Mouse (Mus musculus) NIH3T3 (cell line): ENCODE measurements around the gene Tbca.
A peak's percentile ranks its signal among the peaks of the same experiment; 100 is the strongest.

ENCODE experiments used
- DNase-seq: peaks from one replicate; pipeline ENCODE4 v3.0.0-alpha.2; 2012; ENCODE audit warnings: low read depth

Gene Tbca

DNA sequence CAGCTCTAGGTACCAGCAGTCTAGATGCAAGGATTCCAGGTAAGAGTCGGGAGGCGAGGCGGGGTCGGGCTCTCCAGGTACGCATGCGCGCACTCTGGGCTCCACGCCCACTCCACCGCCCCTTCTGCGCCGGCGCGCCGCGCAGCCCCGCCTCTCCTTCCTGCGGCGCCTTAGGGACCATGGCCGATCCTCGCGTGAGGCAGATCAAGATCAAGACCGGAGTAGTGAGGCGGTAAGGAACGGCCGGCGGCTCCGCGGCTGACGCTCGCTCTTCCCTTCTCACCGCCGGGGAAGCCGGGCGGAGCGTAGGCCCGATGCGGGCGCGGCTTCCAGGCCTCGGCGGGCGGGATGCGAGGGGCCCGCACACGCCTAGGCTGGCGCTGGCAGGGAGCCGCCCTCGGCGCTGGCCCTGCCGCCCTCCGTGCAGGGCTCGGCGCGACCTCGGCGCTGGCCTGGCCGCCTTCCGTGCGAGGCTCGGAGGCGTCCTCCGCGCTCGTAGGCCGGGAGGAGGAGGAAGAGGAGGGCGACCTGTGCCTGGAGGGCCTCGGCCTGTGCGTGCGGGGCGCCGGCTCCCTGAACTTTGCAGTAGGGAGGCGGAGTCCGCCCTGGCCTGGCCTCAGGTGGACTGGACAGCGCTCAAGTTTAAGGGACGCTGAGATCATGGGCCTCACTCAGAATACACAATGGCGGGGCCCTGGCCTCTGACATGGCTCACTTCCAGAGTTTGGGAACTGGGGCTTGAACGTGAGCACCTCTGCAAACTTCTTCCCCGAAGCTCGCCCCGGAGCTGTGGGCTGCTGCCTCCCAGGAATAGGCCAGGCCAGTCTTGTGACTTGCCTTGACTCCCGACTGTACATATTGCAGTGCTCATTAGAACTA is at the start of gene Tbca:
Gene Tbca (plus strand): TSS at position 140 of the 879 bp plus-strand sequence.
- peak; percentile 93 for DNase-seq

DNA sequence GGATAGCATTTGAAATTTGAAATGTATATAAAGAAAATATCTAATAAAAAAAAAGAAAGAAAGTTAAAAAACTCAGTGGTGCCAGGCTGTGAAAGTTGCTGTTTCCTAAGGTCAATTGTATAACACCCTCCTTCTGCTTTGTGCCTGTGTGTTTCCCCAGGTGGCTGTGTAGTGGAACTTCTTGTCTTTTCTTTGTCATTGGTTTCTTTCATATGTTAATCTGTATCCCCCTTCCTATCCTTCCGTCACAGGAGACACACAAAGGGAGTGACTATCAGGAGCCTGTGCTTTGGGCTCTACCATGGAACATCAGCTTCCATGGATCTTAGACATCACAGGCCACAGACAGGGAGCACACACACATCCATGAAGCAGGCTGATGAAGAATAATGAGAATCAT is 43.5 kb upstream of the Tbca start:
- no peak for DNase-seq

DNA sequence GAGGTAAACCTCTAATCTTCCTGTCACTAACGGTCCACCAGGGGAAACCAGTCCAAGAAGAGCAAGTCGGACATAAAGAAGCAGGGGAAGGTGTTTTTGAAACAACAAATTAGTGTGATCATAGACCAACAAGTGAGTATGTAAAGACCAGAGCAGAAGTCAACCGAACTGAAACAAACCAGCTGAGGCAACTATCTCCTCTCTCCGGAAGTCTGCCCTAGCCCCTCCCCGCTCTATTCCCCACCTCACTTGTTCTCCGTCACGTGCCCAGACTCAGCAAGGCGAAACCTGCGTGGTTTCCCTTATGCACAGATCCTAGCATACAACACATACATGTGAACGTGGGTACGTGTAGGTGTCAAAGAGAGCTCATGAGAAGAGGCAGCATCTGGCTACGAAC is 22.9 kb upstream of the Tbca start:
- no peak for DNase-seq

DNA sequence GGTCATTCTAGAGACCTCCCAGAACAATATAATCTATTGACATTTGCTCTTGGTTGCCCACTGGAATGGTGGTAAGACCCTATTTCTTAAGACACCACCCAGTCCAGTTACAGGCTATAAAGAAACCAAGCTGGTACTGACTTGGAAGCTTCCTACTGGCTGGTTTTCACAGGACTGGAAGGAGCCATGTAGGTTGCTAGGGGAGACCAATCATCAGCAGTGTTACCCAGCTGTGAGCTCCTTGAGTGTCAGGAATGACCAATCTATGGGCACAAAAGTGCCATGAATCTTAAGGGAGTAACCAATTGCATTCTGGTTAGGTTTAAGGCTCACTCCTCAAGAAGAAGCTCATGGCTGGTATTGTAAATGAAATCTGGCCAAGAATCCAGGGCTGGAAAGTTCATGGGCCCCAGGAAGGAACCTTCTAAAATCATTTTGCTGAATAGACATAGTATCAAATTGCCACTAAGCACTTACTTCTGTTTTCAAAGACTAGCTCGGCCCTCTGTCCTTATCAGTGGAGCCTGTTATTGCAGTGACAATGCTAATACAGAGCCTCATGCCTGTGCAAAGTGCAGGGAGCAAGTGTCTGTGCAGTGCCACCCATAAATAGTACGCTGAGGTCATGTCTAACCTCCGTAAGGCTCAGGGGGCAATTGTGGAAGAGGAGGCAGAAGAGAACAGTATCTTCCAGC is 20.1 kb upstream of the Tbca start:
- DNase-seq = no peak

DNA sequence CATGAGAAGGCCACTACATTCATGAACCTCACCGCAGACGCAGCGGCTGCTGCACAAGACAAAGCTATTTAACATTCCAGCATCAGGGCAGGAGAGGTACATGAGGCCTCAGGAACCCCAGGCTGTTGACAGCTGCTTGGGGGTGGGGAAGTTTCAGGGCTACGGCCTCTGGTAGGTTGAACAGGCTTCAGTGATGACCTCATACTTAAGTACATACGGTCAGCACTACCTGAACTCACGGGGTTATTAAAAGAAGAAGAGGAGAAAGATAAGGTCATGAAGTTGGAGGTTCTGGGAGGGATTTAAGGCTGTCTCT is 19.6 kb upstream of the Tbca start:
- DNase-seq = no peak

DNA sequence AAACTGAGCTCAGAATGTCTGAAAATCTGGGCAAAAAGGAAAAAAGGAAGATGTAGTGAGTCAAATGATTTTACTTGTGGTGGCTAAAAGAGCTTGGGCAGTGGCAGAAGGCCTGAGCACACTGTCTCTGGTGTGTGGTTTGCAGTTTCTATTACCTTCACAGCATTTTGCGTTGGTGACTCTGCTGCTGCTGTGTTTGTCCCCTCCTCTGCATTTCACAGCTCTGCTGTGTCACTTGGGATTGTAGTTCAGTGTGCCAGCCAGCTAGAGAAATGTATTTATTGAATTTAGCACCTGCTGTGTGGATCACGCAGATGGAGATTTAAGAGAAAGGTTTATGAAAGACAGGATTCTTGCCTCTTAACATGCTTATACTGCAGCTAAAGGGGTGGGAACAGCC is 1.8 kb upstream of the Tbca start:
- DNase-seq = no peak

DNA sequence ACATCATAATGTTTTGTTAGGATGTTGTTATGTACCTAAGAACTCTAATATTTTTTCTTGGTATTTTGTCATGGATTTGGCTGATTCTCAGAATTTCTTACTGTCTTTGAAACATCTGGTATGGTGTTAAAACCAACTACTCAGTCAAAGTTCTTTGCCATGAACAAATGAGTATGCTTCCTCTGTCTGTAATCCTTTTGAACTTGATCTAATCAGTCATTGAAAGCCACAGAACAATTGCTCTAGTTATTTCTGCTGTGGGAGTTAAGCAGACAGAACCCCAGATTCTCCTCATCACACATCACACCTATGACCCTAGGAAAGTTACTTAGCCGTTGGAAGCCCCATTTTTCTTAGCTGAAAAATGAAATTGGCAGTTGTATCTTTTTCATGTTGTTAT is 6.0 kb downstream of the Tbca start:
- no peak for DNase-seq

DNA sequence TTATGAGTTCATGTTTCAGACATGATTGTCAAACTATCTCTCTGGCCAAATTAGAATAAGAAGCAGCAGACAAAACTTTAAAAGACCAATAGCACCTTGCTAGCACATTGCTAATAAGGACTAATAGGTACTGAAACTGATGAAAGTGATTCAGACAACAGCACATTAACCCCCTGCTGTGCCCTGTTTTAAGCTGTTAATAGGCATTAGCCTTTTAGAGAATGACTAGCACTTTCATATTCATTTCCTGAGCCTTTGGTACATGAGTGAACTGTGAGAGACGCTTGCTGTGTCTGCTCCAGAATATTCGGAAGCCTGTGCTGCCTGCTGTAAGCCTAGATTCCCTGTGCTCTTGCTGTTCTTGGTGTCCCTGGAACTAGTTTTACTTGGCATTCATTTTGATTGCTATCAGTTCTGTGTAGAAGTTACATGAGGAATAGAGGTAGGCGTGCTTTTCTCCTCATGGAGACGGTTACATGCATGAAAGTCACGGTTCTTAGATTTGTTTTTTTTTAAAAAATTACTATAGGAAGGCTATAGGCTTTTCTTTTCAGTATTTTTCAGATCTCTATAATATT is 14.9 kb downstream of the Tbca start:
- DNase-seq = no peak

DNA sequence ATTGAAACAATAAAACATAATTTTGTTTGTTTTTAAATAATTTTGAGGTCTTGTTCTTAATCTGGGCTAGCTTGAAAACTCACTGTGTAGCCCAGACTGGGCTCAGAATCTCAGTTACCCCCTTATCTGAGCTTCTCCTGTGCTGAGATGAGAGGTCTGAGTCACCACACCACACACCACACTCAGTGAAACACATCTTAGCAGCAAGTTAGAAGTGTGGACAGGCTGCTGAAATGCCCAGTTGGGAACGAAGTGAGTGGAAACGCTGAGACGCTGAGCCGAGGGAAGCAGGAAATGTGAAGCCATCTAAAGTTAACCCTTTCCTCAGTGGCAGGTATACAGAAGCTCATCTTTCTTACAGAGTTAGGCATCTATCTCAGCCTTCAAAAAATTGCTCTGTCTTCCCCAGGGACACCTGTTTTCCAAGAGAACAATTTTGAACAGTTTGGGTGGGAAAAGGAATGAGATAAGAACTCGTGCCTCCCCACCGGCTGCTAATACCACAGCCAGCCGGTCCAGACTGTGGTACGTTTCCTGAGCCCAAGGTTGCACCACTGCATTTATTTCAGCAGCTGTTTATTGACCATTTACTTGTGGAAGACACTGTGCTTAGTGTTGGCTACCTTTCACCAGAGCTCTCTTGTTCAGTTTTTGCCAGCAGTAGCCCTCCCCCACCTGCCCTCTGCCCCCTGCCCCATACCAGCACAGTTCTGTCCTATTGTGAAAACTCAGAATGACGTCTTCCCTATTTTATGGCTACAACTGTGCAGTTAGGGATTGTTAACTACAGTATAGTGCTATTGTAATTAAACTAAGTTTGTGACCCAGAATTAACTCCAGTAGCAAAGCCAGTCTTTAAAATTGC is 17.8 kb downstream of the Tbca start:
- DNase-seq = peak; percentile 5

DNA sequence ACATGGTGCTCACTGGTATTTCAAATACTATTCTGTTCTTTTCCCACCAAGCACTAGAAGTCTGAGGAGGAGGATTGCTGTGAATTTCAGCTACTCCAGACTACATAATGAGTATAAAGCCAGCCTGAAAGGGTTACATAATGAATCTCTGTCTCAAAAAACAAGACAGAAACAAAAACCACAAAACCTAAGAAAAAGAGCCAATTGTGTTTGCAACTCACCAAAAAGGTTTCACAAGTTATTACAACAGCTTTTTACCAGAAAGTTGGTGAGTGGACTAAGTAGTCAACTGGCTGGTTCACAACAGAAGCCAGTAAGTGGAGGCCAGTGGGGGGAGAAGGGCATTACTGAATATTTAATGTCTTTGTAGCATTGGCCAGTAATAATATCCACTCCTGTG is 19.9 kb downstream of the Tbca start:
- peak; percentile 6 for DNase-seq

DNA sequence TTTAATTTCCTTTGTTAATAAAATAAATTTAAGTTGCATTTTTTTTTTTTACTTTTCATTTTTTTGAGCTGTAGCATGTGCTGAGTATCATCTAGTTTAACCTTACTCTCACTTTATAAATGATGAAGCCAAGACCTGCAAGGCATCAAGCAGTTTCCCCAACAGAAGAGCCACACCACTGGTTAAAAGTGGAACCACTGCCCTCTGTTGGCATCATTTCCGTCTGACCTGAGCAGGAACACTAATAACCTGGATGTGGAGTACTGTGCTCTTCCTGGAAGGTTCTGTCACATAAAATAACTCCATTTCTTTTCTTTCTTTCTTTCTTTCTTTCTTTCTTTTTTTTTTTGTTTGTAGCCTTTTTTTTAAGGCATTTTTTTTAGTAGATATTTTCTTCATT is 21.0 kb downstream of the Tbca start:
- no peak for DNase-seq

DNA sequence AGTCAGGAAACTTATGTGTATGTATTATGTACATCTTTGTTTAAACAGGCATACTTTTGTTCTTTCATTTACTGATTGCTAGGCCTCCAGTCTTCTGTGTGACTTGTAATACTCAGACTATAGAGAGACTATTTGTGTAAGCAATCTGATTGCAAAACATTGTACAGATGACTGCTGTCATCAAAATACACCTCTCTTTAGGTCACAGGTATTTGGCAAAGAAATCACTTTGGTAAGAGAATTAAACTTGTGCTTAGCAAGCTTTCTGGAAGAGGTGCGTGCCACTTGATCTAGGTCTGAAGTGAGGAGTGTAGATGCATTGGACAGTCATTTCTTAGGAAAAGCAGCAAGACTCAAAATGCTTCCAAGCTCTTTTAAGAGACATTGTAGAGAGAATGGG is 22.7 kb downstream of the Tbca start:
- DNase-seq = no peak

DNA sequence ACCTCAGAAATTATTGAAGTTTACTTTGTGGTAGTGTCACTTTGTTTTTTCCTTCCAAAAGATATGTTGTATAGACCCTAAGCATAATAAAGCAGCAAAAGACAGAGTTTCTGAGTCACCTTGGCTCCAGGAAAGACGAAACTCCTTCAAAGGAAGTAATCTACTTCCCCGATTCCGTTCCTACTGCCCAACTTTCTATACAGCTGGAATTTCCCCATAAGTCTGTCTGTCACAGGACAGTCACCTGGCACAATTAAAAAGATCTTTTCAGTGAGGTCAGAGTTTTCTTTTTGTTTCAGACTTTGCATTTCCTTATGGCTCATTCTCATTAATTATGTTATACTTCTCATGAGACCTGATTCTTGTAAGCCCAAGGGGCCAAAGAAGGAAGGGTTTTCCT is 25.1 kb downstream of the Tbca start:
- DNase-seq = no peak

DNA sequence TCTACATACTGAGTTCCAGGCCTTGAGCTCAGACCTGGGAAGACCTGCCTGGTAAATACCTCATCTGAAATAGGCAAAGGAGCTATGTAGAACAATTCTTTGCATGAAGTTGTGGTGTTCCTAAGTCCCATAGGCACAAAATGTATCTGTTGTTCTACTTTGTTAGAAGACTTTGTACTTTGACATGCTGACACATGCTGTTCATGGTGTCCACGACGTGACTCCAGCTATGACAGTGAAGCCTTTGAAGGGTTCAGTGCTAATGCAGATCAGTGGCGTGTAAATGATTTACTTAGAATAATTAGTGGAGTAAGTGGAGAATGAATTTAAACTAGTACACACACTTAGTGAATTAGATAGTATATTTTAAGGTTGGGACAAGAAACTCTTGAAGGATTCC is 31.8 kb downstream of the Tbca start:
- no peak for DNase-seq

DNA sequence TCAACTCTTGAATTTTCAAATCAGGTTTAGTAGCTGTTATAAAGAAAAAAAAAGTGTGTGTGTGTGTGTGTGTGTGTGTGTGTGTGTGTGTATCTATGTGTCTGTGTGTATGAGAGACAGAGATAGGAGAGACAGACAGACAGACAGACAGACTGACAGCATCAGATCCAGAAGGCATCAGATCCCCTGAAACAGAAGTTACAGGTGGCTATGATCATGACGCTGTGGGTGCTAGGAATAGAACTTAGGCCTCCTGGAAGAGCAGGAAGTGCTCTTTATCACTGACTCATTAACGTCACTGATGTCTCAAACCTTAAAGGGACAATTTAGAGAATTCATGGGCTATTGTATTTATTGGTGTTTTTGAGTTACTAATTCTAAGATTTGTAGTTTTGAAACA is 32.2 kb downstream of the Tbca start:
- DNase-seq = no peak

DNA sequence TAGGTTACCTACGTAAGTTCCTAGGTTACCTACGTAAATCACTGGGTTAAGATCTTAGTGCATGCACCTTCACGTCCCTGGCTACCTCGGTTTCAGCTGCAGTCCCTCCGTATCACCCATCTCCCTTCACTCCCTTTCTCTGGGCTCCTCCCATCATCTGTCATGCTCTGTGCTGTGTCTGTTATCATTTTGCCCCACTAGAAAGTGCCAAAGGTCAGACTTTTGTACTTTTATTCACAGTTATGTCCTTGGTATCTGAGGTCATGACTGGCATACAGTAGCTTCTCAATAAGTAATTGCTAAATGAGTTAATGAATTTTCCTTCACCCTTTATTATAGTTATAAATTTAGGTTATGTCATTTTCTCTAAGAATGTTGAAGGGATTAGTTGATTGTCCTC is 37.7 kb downstream of the Tbca start:
- DNase-seq = no peak

DNA sequence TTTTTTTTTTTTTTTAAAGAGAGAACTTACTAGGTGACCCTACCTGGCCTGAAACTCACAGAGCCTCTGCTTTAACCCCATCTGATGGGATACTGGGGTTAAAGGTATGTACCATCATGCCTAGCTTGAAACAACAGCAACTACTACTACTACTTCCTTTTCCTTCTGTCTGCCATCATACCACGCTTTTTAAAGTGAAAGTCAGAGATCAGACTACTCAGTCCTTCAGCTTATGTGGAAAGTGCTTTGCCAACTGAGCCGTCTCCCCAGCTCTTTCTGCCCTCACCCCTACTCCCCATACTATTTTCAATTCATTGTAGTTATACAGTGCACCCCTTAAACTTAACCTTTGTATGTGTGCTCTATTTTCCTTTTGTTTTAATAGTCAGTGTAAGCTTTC is 38.3 kb downstream of the Tbca start:
- DNase-seq = no peak

DNA sequence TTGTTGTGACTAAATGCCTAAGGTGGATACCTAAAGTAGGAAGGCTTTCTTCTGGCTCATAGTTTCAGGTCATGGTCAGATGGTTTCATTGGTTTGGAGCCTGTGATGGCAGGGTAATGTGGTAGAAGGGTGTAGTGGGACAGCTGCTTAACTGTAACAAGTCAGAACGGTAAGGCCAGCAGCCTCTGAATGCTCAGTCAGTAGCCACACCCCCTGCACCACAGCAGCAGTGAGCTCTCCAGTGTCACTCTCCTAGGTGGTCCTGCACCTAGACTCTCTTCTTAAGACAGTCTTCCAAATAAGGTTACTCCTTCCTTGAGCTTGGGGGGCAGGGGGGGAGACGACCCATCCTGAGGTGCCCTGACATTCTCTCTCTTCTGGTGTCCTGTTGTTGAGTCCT is 39.1 kb downstream of the Tbca start:
- no peak for DNase-seq

DNA sequence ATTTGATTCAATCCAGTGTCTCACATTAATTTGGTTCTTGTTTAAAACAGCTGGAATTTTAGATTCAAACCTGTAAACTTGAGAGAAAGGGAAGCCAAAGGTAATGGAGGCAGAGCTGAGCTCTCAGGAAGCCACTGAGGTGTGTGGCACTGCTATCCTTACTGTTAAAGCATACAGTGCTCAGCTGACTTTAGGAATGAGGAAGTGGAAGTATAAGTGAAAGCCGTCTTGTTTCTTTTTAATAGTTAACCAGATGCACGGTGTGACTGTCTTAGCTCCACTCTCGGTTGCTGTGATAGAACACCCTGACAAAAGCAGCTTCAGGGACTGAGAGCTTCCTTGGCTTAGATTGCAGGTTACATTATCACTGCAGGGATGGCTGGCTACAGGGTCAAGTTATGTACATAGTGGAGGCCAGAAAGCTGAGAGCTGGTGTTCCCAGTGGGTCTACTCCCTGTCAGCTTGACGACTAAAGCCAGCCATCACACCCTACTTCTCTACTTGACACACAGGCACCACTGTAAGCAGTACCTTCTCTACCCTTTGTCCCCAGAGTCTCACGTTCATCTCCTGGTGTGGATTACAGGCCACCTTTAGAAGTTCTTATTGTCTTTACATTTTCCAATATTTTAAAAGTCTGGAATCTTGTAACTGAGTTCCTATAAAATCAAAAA is 49.5 kb downstream of the Tbca start:
- no peak for DNase-seq

DNA sequence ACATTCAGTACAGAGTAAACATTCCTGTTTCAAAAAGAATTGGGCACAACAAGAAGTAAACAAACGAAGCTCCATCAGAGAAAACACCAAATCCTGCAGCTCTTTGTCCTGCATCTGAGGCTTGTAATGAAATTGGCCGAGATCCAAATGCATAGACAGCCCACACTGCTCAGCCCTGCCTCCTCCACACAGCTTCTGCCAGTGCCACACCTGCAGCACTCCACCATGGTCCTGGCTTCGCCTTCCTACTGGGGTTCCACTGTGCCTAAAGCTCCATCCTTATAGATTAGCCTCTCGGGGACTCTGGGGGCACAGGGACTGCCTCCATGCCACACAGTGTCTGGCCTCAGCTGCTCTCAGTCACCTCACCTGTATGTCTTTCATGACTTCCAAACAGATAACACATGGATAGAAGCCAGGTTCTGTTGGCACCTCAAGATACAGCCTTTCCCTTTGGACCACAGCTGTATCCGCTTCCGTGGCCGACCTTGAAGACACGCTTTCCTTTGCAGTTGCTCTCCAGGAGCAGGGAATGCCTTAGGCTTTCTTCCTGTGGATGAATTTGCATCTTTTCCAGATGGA is 50.1 kb downstream of the Tbca start:
- DNase-seq = no peak

DNA sequence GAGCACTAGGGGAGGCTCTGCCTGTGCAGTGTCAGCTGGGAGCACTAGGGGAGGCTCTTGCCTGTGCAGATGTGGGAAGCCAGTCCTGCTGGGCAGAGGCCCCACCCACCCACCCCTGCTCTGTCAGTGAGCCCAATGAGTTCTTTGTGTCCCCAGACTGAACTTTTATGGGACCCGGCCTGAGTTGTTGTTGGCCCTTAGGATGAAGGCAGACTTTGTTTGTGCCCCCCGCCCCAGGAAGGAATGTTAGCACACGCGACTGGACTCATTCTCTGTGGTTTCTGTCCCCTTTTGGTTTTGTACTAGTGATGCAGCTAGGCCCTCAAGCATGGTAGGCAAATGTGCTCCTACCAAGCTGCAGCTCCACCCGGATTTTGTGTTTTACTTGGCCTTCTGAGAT is 54.5 kb downstream of the Tbca start:
- DNase-seq = no peak

DNA sequence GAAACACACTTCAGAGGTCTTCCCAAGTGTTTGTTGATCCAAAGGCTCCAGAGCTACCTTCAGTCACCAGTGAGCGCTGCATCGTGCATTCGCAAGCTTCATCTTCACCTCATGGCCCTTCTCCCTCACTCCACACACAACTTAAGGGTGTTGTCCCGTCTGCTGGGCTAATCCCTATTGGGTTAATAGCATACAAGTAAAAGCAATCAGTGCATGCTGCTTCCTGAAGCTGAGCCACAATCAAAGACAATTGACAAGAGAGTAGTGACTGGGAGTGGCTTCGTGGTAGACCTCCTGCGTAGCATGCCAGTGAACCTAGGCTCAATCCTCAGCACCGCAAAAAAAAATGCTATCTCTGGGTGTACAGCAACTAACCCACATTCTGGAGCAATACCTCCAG is 59.2 kb downstream of the Tbca start:
- no peak for DNase-seq
